Mouse (Mus musculus): ENCODE data around the gene Cryz. TPM values are rescaled to one million over a fixed set of nuclear protein-coding genes. Genes with fewer than 3 reads are reported as not detected.

Gene Cryz
- total and polyA plus RNA-seq, 3 experiments: 5.8 to 19.5 (median 16.8) TPM

GRCm38 (mm10) chr3:154577895-154578294, 18.6 kb upstream of the Cryz start:
- TF ChIP-seq POLR2A (IDR thresholded peaks at IDR 0.05; ENCODE audit: insufficient read depth, low read depth, low read length): no peak
- Histone ChIP-seq H3K36me3 (ENCODE audit: control insufficient read depth, insufficient read depth, low read length) (no peaks in the 10 kb centered on the region), H3K27ac (no peak overlapping the region), H3K27me3 (ENCODE audit: control insufficient read depth, insufficient read depth, low read length) (no peaks in the 10 kb centered on the region), H3K4me3 (no peak overlapping the region), H3K79me2 (replicated peaks; ENCODE audit: control insufficient read depth, insufficient read depth, low read length) (no peaks in the 10 kb centered on the region), H3K9ac (ENCODE audit: low read depth, low read length) (no peak overlapping the region), H3K4me1 (ENCODE audit: control insufficient read depth, insufficient read depth, low read length) (no peaks in the 10 kb centered on the region)
- intact Hi-C loops (cut with DNase I): loop anchor here (10.0 kb wide), 1 partner anchor 623 kb away; no protein-coding TSS in a partner anchor
- WGBS: 90% methylated on average over 8 of the region's 8 CpGs
- DNase-seq: no peak

GRCm38 (mm10) chr3:154584351-154584750, 12.2 kb upstream of the Cryz start:
- no peak for DNase-seq
- no peak overlapping the region for H3K27ac ChIP-seq
- no peaks in the 10 kb centered on the region for H3K27me3 ChIP-seq (ENCODE audit: control insufficient read depth, insufficient read depth, low read length)
- TF ChIP-seq CTCF (IDR thresholded peaks at IDR 0.05) (no peak), EP300 (IDR thresholded peaks at IDR 0.05; ENCODE audit: insufficient read depth, low read depth, low read length) (no peak), POLR2A (IDR thresholded peaks at IDR 0.05; ENCODE audit: insufficient read depth, low read depth, low read length) (no peak)
- H3K9ac ChIP-seq (ENCODE audit: low read depth, low read length): no peak overlapping the region
- H3K36me3 ChIP-seq (ENCODE audit: control insufficient read depth, insufficient read depth, low read length): no peaks in the 10 kb centered on the region
- no peaks in the 10 kb centered on the region for H3K4me1 ChIP-seq (ENCODE audit: control insufficient read depth, insufficient read depth, low read length)
- H3K79me2 ChIP-seq (replicated peaks; ENCODE audit: control insufficient read depth, insufficient read depth, low read length): no peaks in the 10 kb centered on the region
- 81% methylated on average over 8 of the region's 8 CpGs for WGBS
- intact Hi-C loops (cut with DNase I): no loop called here
- no peak overlapping the region for H3K4me3 ChIP-seq

- intact Hi-C loops (cut with DNase I): no loop called here
Measured at GRCm38 (mm10) chr3:154590971-154591370, 5.5 kb upstream of the Cryz start.

GRCm38 (mm10) chr3:154591621-154592020, 4.9 kb upstream of the Cryz start:
- intact Hi-C loops (cut with DNase I): no loop called here
- Histone ChIP-seq H3K27me3 (ENCODE audit: control insufficient read depth, insufficient read depth, low read length) (no peaks in the 10 kb centered on the region), H3K36me3 (ENCODE audit: control insufficient read depth, insufficient read depth, low read length) (no peaks in the 10 kb centered on the region), H3K4me1 (ENCODE audit: control insufficient read depth, insufficient read depth, low read length) (peaks cover 1% of the 10 kb centered on the region; the same call in 1 of the 2 replicates), H3K27ac (no peak overlapping the region), H3K4me3 (no peak overlapping the region), H3K79me2 (replicated peaks; ENCODE audit: control insufficient read depth, insufficient read depth, low read length) (no peaks in the 10 kb centered on the region; the same call in 1 of the 2 replicates), H3K9ac (ENCODE audit: low read depth, low read length) (no peak overlapping the region)
- no peak for TF ChIP-seq EP300 (IDR thresholded peaks at IDR 0.05; ENCODE audit: insufficient read depth, low read depth, low read length)
- no peak for TF ChIP-seq POLR2A (IDR thresholded peaks at IDR 0.05; ENCODE audit: insufficient read depth, low read depth, low read length)
- TF ChIP-seq CTCF (IDR thresholded peaks at IDR 0.05): no peak
- DNase-seq: no peak
- WGBS: 88% methylated on average over 3 of the region's 3 CpGs

More at GRCm38 (mm10) chr3:154590971-154591370, 5.5 kb upstream of the Cryz start:
- WGBS: 91% methylated on average over 5 of the region's 5 CpGs
- Histone ChIP-seq H3K36me3 (ENCODE audit: control insufficient read depth, insufficient read depth, low read length) (no peaks in the 10 kb centered on the region), H3K9ac (ENCODE audit: low read depth, low read length) (no peak overlapping the region), H3K79me2 (replicated peaks; ENCODE audit: control insufficient read depth, insufficient read depth, low read length) (no peaks in the 10 kb centered on the region; the same call in 1 of the 2 replicates), H3K27me3 (ENCODE audit: control insufficient read depth, insufficient read depth, low read length) (no peaks in the 10 kb centered on the region), H3K4me3 (no peak overlapping the region), H3K27ac (no peak overlapping the region), H3K4me1 (ENCODE audit: control insufficient read depth, insufficient read depth, low read length) (no peaks in the 10 kb centered on the region)
- TF ChIP-seq EP300 (IDR thresholded peaks at IDR 0.05; ENCODE audit: insufficient read depth, low read depth, low read length) (no peak), CTCF (IDR thresholded peaks at IDR 0.05) (no peak), POLR2A (IDR thresholded peaks at IDR 0.05; ENCODE audit: insufficient read depth, low read depth, low read length) (no peak)
- no peak for DNase-seq

GRCm38 (mm10) chr3:154593596-154593995, 2.9 kb upstream of the Cryz start:
- WGBS: 91% methylated on average over 6 of the region's 6 CpGs
- intact Hi-C loops (cut with DNase I): no loop called here
- no peak overlapping the region for H3K27ac ChIP-seq
- no peak for TF ChIP-seq POLR2A (IDR thresholded peaks at IDR 0.05; ENCODE audit: insufficient read depth, low read depth, low read length)
- TF ChIP-seq CTCF (IDR thresholded peaks at IDR 0.05): no peak
- no peak for TF ChIP-seq EP300 (IDR thresholded peaks at IDR 0.05; ENCODE audit: insufficient read depth, low read depth, low read length)
- no peaks in the 10 kb centered on the region for H3K27me3 ChIP-seq (ENCODE audit: control insufficient read depth, insufficient read depth, low read length)
- H3K9ac ChIP-seq (ENCODE audit: low read depth, low read length): no peak overlapping the region
- peaks cover 1% of the 10 kb centered on the region; the same call in 1 of the 2 replicates for H3K4me1 ChIP-seq (ENCODE audit: control insufficient read depth, insufficient read depth, low read length)
- H3K36me3 ChIP-seq (ENCODE audit: control insufficient read depth, insufficient read depth, low read length): no peaks in the 10 kb centered on the region
- DNase-seq: no peak
- H3K4me3 ChIP-seq: no peak overlapping the region
- no peaks in the 10 kb centered on the region; the same call in 1 of the 2 replicates for H3K79me2 ChIP-seq (replicated peaks; ENCODE audit: control insufficient read depth, insufficient read depth, low read length)

GRCm38 (mm10) chr3:154594156-154594555, 2.4 kb upstream of the Cryz start:
- no peaks in the 10 kb centered on the region for H3K36me3 ChIP-seq (ENCODE audit: control insufficient read depth, insufficient read depth, low read length)
- H3K27me3 ChIP-seq (ENCODE audit: control insufficient read depth, insufficient read depth, low read length): no peaks in the 10 kb centered on the region
- peaks cover 1% of the 10 kb centered on the region; the same call in 1 of the 2 replicates for H3K4me1 ChIP-seq (ENCODE audit: control insufficient read depth, insufficient read depth, low read length)
- 93% methylated on average over 6 of the region's 6 CpGs for WGBS
- no peak overlapping the region for H3K4me3 ChIP-seq
- intact Hi-C loops (cut with DNase I): no loop called here
- H3K27ac ChIP-seq: no peak overlapping the region
- TF ChIP-seq EP300 (IDR thresholded peaks at IDR 0.05; ENCODE audit: insufficient read depth, low read depth, low read length) (no peak), POLR2A (IDR thresholded peaks at IDR 0.05; ENCODE audit: insufficient read depth, low read depth, low read length) (no peak), CTCF (IDR thresholded peaks at IDR 0.05) (no peak)
- no peaks in the 10 kb centered on the region; the same call in 1 of the 2 replicates for H3K79me2 ChIP-seq (replicated peaks; ENCODE audit: control insufficient read depth, insufficient read depth, low read length)
- no peak for DNase-seq
- no peak overlapping the region for H3K9ac ChIP-seq (ENCODE audit: low read depth, low read length)
